Mouse (Mus musculus) hindbrain, embryonic 16.5 days (tissue): ENCODE data around the gene 1810062G17Rik. TPM values are rescaled to one million over a fixed set of nuclear protein-coding genes. Genes with fewer than 3 reads are reported as not detected.

Experiments used
- ATAC-seq: fragments of 200-750 bp; cut with Nextera tagmentation; 2 replicates; pipeline ENCODE4 v1.8.0; 2017; ENCODE audit warnings: moderate TSS enrichment, moderate library complexity
- H3K27ac ChIP-seq: fragments of 300-500 bp; sonication (generic); 2 replicates; pipeline ENCODE4 v1.5.1; 2014; ENCODE audit warnings: low read depth, mild to moderate bottlenecking, control low read depth, low read length, moderate library complexity
- H3K27me3 ChIP-seq: fragments of 300-500 bp; sonication (generic); replicated peaks from 2 replicates; pipeline ENCODE4 v1.6.1; 2014; ENCODE audit warnings: low read length; ENCODE audit not compliant: control insufficient read depth, insufficient read depth
- H3K36me3 ChIP-seq: fragments of 300-500 bp; sonication (generic); 2 replicates; pipeline ENCODE4 v1.6.1; 2014; ENCODE audit warnings: mild to moderate bottlenecking, low read length, moderate library complexity, mixed read lengths; ENCODE audit not compliant: control insufficient read depth, insufficient read depth
- H3K4me1 ChIP-seq: fragments of 300-500 bp; sonication (generic); 2 replicates; pipeline ENCODE4 v1.6.1; 2014; ENCODE audit warnings: low read depth, low read length; ENCODE audit not compliant: control insufficient read depth, insufficient read depth
- H3K4me2 ChIP-seq: fragments of 300-500 bp; sonication (generic); 2 replicates; pipeline ENCODE4 v1.6.1; 2014; ENCODE audit warnings: mild to moderate bottlenecking, low read length, control low read depth, moderate library complexity
- H3K4me3 ChIP-seq: fragments of 300-500 bp; sonication (generic); 2 replicates; pipeline ENCODE4 v1.5.1; 2014; ENCODE audit warnings: mild to moderate bottlenecking, low read length, control low read depth, moderate library complexity
- H3K9ac ChIP-seq: fragments of 300-500 bp; sonication (generic); 2 replicates; pipeline ENCODE4 v1.6.1; 2014; ENCODE audit warnings: low read depth, mild to moderate bottlenecking, control low read depth, low read length, moderate library complexity
- H3K9me3 ChIP-seq: fragments of 300-500 bp; sonication (generic); 2 replicates; pipeline ENCODE4 v1.6.1; 2014; ENCODE audit warnings: mild to moderate bottlenecking, low read length, moderate library complexity; ENCODE audit not compliant: control insufficient read depth
- WGBS: fragments of 180-500 bp; shearing (Covaris S2); extraction: QIAGEN DNeasy Blood & Tissue Kit; methylation state at CpG from one replicate; pipeline ENCODE4 v1.1.7; 2014; 5-methylcytosine and 5-hydroxymethylcytosine counted together
- polyA plus RNA-seq: library from polyadenylated mRNA; unstranded; fragments of >200 nt; fragmentation: Nextera tagmentation; extraction: Ambion mirVana; gene quantifications from 2 replicates; pipeline ENCODE4 v1.2.1, GENCODE M21; 2015

The 1810062G17Rik gene
- polyA plus RNA-seq, 1 experiment from 2014 or later, result 0.29 TPM

GRCm38 (mm10) chr3:36495436-36495835 is 19.7 kb downstream of the 1810062G17Rik start:
- peak; percentile 82 for ATAC-seq
- Histone ChIP-seq H3K27ac (no peak overlapping the region), H3K4me3 (no peak overlapping the region), H3K27me3 (no peaks in the 10 kb centered on the region), H3K9me3 (no peaks in the 10 kb centered on the region), H3K4me1 (no peaks in the 10 kb centered on the region), H3K9ac (no peak overlapping the region), H3K4me2 (no peak overlapping the region), H3K36me3 (no peaks in the 10 kb centered on the region)
- WGBS, result 7% methylated on average over 6 of the region's 6 CpGs

DNA sequence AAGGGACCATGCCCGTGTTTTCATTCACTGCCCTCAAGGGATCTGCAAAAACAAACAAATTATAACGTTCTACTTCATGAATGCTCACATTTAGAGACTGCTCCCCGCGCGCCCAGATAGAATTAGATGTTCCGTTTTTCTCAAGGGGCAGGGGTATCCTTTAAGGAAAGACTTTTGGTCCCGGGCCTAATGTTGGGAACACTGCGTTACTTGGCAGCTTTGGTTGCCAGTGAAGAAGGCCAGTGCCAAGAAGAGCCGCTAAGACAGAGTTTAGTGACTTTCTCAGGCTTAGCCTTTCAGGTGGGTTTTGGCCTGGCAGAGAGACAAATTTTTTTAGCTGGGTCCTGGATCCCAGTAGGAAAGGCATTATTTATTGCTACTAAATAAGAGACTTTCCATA is 20.5 kb downstream of the 1810062G17Rik start:
- Histone ChIP-seq H3K4me3 (no peak overlapping the region), H3K9me3 (no peaks in the 10 kb centered on the region), H3K27ac (no peak overlapping the region), H3K4me2 (no peak overlapping the region), H3K9ac (no peak overlapping the region), H3K36me3 (no peaks in the 10 kb centered on the region), H3K27me3 (no peaks in the 10 kb centered on the region), H3K4me1 (no peaks in the 10 kb centered on the region)
- no peak for ATAC-seq
- WGBS, result 85% methylated on average over 9 of the region's 9 CpGs

GRCm38 (mm10) chr3:36496746-36497145 is 21.0 kb downstream of the 1810062G17Rik start:
- 18% methylated on average over 14 of the region's 14 CpGs for WGBS
- peak; percentile 69 for ATAC-seq

GRCm38 (mm10) chr3:36498224-36498623 is 22.5 kb downstream of the 1810062G17Rik start:
- Histone ChIP-seq H3K27ac (no peak overlapping the region), H3K4me1 (no peaks in the 10 kb centered on the region), H3K4me2 (no peak overlapping the region), H3K9me3 (no peaks in the 10 kb centered on the region), H3K9ac (no peak overlapping the region), H3K4me3 (no peak overlapping the region), H3K27me3 (no peaks in the 10 kb centered on the region), H3K36me3 (no peaks in the 10 kb centered on the region)
- no peak for ATAC-seq
- 79% methylated on average over 6 of the region's 6 CpGs for WGBS

More at GRCm38 (mm10) chr3:36496746-36497145, 21.0 kb downstream of the 1810062G17Rik start:
- Histone ChIP-seq H3K36me3 (no peaks in the 10 kb centered on the region), H3K27me3 (no peaks in the 10 kb centered on the region), H3K4me3 (no peak overlapping the region), H3K9me3 (no peaks in the 10 kb centered on the region), H3K9ac (no peak overlapping the region), H3K4me2 (no peak overlapping the region), H3K27ac (no peak overlapping the region), H3K4me1 (no peaks in the 10 kb centered on the region)

DNA sequence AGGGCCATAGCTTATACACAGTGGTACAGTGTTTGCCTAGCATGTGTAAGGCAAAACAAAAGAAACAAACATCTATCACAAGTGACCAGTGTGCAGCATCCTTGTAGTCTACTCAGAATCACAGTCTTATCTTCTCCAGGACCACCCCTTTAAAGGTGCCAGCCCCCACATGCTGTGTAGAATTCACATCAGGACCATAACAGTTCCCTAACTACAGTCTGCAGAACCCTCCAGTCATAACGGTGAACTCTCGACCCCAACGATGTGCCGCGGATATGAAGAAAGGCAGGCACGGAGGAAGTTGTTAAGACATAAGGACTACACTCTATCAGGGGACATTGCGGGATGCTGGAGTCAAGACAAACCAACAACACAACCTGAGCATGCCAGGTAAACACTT is 23.7 kb downstream of the 1810062G17Rik start:
- ATAC-seq, result no peak
- H3K27ac ChIP-seq, result no peak overlapping the region

GRCm38 (mm10) chr3:36500976-36501375 is 25.2 kb downstream of the 1810062G17Rik start:
- no peaks in the 10 kb centered on the region for H3K4me1 ChIP-seq
- 90% methylated on average over 8 of the region's 8 CpGs for WGBS
- H3K4me3 ChIP-seq, result no peak overlapping the region
- H3K9ac ChIP-seq, result no peak overlapping the region
- H3K27ac ChIP-seq, result no peak overlapping the region
- no peaks in the 10 kb centered on the region for H3K27me3 ChIP-seq
- H3K9me3 ChIP-seq, result no peaks in the 10 kb centered on the region
- H3K4me2 ChIP-seq, result no peak overlapping the region
- no peak for ATAC-seq
- H3K36me3 ChIP-seq, result no peaks in the 10 kb centered on the region

More for the DNA sequence above, 23.7 kb downstream of the 1810062G17Rik start:
- Histone ChIP-seq H3K36me3 (no peaks in the 10 kb centered on the region), H3K4me2 (no peak overlapping the region), H3K4me3 (no peak overlapping the region), H3K27me3 (no peaks in the 10 kb centered on the region), H3K4me1 (no peaks in the 10 kb centered on the region), H3K9me3 (no peaks in the 10 kb centered on the region), H3K9ac (no peak overlapping the region)
- 94% methylated on average over 7 of the region's 7 CpGs for WGBS

GRCm38 (mm10) chr3:36501546-36501945 is 25.8 kb downstream of the 1810062G17Rik start:
- WGBS, result 68% methylated on average over 7 of the region's 7 CpGs
- Histone ChIP-seq H3K9me3 (no peaks in the 10 kb centered on the region), H3K4me1 (no peaks in the 10 kb centered on the region), H3K27me3 (no peaks in the 10 kb centered on the region), H3K9ac (no peak overlapping the region), H3K4me3 (no peak overlapping the region), H3K36me3 (no peaks in the 10 kb centered on the region), H3K4me2 (no peak overlapping the region), H3K27ac (no peak overlapping the region)
- no peak for ATAC-seq

DNA sequence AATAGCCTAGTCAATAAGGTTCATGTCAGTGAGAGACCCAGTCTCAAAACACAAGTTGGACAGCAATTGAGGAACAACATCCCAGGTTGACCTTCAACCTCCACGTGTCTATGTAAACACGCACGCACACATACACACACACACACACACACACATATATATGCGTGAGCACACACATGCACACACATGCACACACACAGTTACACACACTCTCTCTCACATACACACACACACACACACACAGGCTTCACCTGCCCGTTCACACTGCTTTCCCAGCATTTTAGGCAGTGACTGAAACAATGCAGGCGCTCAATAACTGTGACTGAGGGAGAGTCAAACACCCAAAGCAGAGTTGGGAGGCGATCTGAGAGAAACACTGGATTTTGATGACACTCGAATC is 29.6 kb downstream of the 1810062G17Rik start:
- no peak for ATAC-seq
- H3K27ac ChIP-seq, result no peak overlapping the region
- H3K4me1 ChIP-seq, result no peaks in the 10 kb centered on the region
- H3K4me3 ChIP-seq, result no peak overlapping the region
- no peaks in the 10 kb centered on the region for H3K27me3 ChIP-seq
- no peak overlapping the region for H3K9ac ChIP-seq
- no peak overlapping the region for H3K4me2 ChIP-seq
- no peaks in the 10 kb centered on the region for H3K36me3 ChIP-seq
- no peaks in the 10 kb centered on the region for H3K9me3 ChIP-seq
- WGBS, result 79% methylated on average over 8 of the region's 8 CpGs

DNA sequence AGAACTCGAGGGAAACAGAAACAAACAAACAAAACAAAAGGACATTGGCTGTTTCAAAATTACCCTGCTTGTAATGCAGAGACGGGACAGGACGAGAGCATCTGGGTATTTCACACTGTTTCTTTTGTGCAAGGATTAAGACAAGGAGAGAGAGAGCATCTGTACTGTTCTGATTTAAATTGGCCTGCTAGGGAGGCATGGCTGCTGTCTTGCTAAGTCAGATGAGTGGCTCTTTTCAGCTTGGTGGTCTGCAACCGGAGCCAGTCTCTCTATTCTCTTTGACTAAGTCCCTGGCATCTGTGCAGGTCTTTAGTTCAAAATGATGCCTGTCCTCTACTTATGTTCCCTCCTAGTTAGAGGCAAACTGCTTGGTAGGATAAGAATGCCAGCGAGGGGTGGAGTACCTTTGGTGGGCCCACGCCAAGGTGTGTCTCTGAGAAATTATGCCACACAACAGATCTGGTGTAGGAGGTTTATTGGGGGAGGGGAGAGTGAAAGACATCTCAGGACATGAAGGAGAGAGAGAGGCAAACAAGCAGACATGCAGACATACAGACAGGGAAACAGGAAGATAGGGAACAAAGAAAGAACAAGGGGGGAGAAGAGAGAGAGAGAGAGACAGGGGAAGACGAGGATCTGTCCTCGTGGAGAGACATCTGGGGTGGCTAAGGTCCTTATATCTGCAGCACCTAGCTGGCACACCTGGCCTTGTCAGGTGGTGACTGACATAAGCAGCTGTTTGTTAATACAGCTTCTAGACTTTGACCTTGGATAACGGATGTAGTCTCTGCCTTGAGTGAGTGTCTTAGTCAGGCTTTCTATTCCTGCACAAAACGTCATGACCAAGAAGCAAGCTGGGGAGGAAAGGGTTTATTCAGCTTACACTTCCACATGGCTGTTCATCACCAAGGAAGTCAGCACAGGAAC is 30.3 kb downstream of the 1810062G17Rik start:
- no peaks in the 10 kb centered on the region for H3K9me3 ChIP-seq
- no peaks in the 10 kb centered on the region for H3K4me1 ChIP-seq
- H3K36me3 ChIP-seq, result no peaks in the 10 kb centered on the region
- H3K4me2 ChIP-seq, result no peak overlapping the region
- WGBS, result 58% methylated on average over 10 of the region's 10 CpGs
- no peak overlapping the region for H3K9ac ChIP-seq
- no peak overlapping the region for H3K27ac ChIP-seq
- no peaks in the 10 kb centered on the region for H3K27me3 ChIP-seq
- no peak for ATAC-seq
- H3K4me3 ChIP-seq, result no peak overlapping the region
